Mouse (Mus musculus) spleen, embryonic (tissue): ENCODE measurements around the gene Pla2g12b.

ENCODE experiments used
- CTCF ChIA-PET: fragments of 350-600 bp; sonication (Branson Sonifier 250); formaldehyde crosslinking; loops from one replicate; lab custom pipeline; 2022; lab: Charles Lee

Gene Pla2g12b

GRCm38 (mm10) chr10:59465546-59465945 lies 62.1 kb downstream of the Pla2g12b start:
- CTCF ChIA-PET: no interaction called here

GRCm38 (mm10) chr10:59466626-59467025 lies 63.2 kb downstream of the Pla2g12b start:
- CTCF ChIA-PET: no interaction called here

- CTCF ChIA-PET: no interaction called here
Observed at GRCm38 (mm10) chr10:59467297-59467696, 63.8 kb downstream of the Pla2g12b start.

- CTCF ChIA-PET: no interaction called here
Observed at GRCm38 (mm10) chr10:59470451-59470850, 67.0 kb downstream of the Pla2g12b start.
